ENCODE assay signal across 8 mouse cellular contexts in genomic region chr1:172207111-172207584, GRCm38 (mm10). TPM values are rescaled to one million over a fixed set of nuclear protein-coding genes. Genes with fewer than 3 reads are reported as not detected.
A peak's percentile ranks its signal among the peaks of the same experiment; 100 is the strongest.
DNase-seq lines count a peak whose midpoint lies in the region; ATAC-seq and TF ChIP-seq lines count a peak whose summit lies in the region.

No protein-coding gene starts in this region.

- intact Hi-C loops in heart, postnatal 25 days (cut with DNase I) = loop anchor here (1.0 kb wide), 1 partner anchor 10 kb away; no protein-coding TSS in a partner anchor

- peak; percentile 3; the same call in 1 of the 2 replicates for ATAC-seq in hindbrain, embryonic 14.5 days (ENCODE audit: low FRiP score)
- peak; percentile 49 for ATAC-seq in megakaryocyte progenitor cell, adult 5-6 weeks (replicated peaks; ENCODE audit: poor library complexity)

- peak overlapping the region; percentile 98 for H3K9ac ChIP-seq in hindbrain, embryonic 14.5 days

- no peak for TF ChIP-seq POLR2A in thymus, adult 2 months (IDR thresholded peaks at IDR 0.05; ENCODE audit: control insufficient read depth, extremely low read depth, insufficient read depth, low read length, poor library complexity)

- H3K9me3 ChIP-seq in embryonic facial prominence, embryonic 10.5 days = no peaks in the 10 kb centered on the region
- no peaks in the 10 kb centered on the region for H3K9me3 ChIP-seq in hindbrain, embryonic 14.5 days (ENCODE audit: control insufficient read depth, low read length)

- peak; percentile 94 for DNase-seq in heart, adult 11 months
- no peak for DNase-seq in heart, postnatal 25 days (ENCODE audit: low spot score)
- DNase-seq in A20 (ENCODE audit: low read depth, low spot score) = peak; percentile 76
- DNase-seq in embryonic facial prominence, embryonic 10.5 days (ENCODE audit: low spot score) = no peak
- no peak for DNase-seq in hindbrain, embryonic 14.5 days (ENCODE audit: low spot score)
- DNase-seq in spleen, postnatal 14 days (ENCODE audit: low spot score in 2 of 2) = no peak
- no peak for DNase-seq in thymus, adult 2 months

- peaks cover 1% of the 10 kb centered on the region; the same call in 1 of the 2 replicates for H3K36me3 ChIP-seq in embryonic facial prominence, embryonic 10.5 days (replicated peaks)
- H3K36me3 ChIP-seq in hindbrain, embryonic 14.5 days (replicated peaks; ENCODE audit: control insufficient read depth, insufficient read depth) = no peaks in the 10 kb centered on the region
- no peaks in the 10 kb centered on the region for H3K36me3 ChIP-seq in thymus, adult 2 months (ENCODE audit: control insufficient read depth, insufficient read depth, low read length)

- 30% methylated on average over 7 of the region's 7 CpGs for WGBS in embryonic facial prominence, embryonic 10.5 days
- 10% methylated on average over 7 of the region's 7 CpGs for WGBS in hindbrain, embryonic 14.5 days
- 52% methylated on average over 7 of the region's 7 CpGs for WGBS in thymus, adult 2 months

- TF ChIP-seq CTCF in thymus, adult 2 months (IDR thresholded peaks at IDR 0.05; ENCODE audit: borderline replicate concordance, control insufficient read depth, extremely low read depth, insufficient read depth, low read length, poor library complexity) = no peak

- peaks cover 59% of the 10 kb centered on the region for H3K4me1 ChIP-seq in embryonic facial prominence, embryonic 10.5 days
- peaks cover 47% of the 10 kb centered on the region for H3K4me1 ChIP-seq in hindbrain, embryonic 14.5 days (replicated peaks; ENCODE audit: control insufficient read depth, insufficient read depth, low read length)
- H3K4me1 ChIP-seq in thymus, adult 2 months (replicated peaks; ENCODE audit: control insufficient read depth, insufficient read depth, low read length) = peaks cover 12% of the 10 kb centered on the region

- H3K27ac ChIP-seq in embryonic facial prominence, embryonic 10.5 days (replicated peaks) = peak overlapping the region; percentile 93
- H3K27ac ChIP-seq in hindbrain, embryonic 14.5 days = peak overlapping the region; percentile 97
- no peak overlapping the region for H3K27ac ChIP-seq in thymus, adult 2 months (ENCODE audit: control insufficient read depth, insufficient read depth, low read length)

- no peaks in the 10 kb centered on the region for H3K27me3 ChIP-seq in embryonic facial prominence, embryonic 10.5 days (replicated peaks; ENCODE audit: low read depth, poor library complexity, severe bottlenecking)
- H3K27me3 ChIP-seq in hindbrain, embryonic 14.5 days (ENCODE audit: control insufficient read depth, insufficient read depth, low read length) = no peaks in the 10 kb centered on the region
- H3K27me3 ChIP-seq in thymus, adult 2 months (ENCODE audit: control insufficient read depth, insufficient read depth, low read length) = no peaks in the 10 kb centered on the region

- H3K4me3 ChIP-seq in embryonic facial prominence, embryonic 10.5 days = peak overlapping the region; percentile 82
- H3K4me3 ChIP-seq in hindbrain, embryonic 14.5 days (replicated peaks; ENCODE audit: low read length) = peak overlapping the region; percentile 88
- no peak overlapping the region for H3K4me3 ChIP-seq in thymus, adult 2 months (ENCODE audit: control insufficient read depth, insufficient read depth, low read length)

- peak overlapping the region; percentile 94 for H3K4me2 ChIP-seq in hindbrain, embryonic 14.5 days (replicated peaks)

RNA-seq across cellular contexts. Expression of gene Pea15a, which starts 0.5 kb away (rescaled TPM):
- 10 to 100 TPM; 65.8 to 70.5 TPM for total RNA-seq in heart, postnatal 25 days (2021)
- polyA plus RNA-seq in embryonic facial prominence, embryonic 10.5 days (2016; fragmentation: Nextera tagmentation; extraction: Ambion mirVana) = 123 and 138 TPM in 2 replicates
- polyA plus RNA-seq in hindbrain, embryonic 14.5 days (2014; fragmentation: Nextera tagmentation; extraction: Ambion mirVana) = 363 and 428 TPM in 2 replicates
- 3.1 and 4.9 TPM in 2 replicates for total RNA-seq in megakaryocyte progenitor cell, adult 5-6 weeks (2015)
- total RNA-seq in megakaryocyte progenitor cell, adult 5-6 weeks (2017) = 2.2 and 2.6 TPM in 2 replicates
- polyA plus RNA-seq in thymus, adult 2 months (2012; rRNA removed) = 28.4 and 38.8 TPM in 2 replicates

RNA-seq across cellular contexts. Expression of gene Casq1, which starts 12.5 kb away (rescaled TPM):
- 10 to 100 TPM; 12.6 to 18.0 TPM for total RNA-seq in heart, postnatal 25 days (2021)
- 1.6 TPM in 2 replicates for polyA plus RNA-seq in embryonic facial prominence, embryonic 10.5 days (2016; fragmentation: Nextera tagmentation; extraction: Ambion mirVana)
- 1.4 and 2.2 TPM in 2 replicates for polyA plus RNA-seq in hindbrain, embryonic 14.5 days (2014; fragmentation: Nextera tagmentation; extraction: Ambion mirVana)
- total RNA-seq in megakaryocyte progenitor cell, adult 5-6 weeks (2015) = not detected in 2 replicates
- total RNA-seq in megakaryocyte progenitor cell, adult 5-6 weeks (2017) = not detected in 2 replicates
- 0.54 and 1.4 TPM in 2 replicates for polyA plus RNA-seq in thymus, adult 2 months (2012; rRNA removed)

RNA-seq across cellular contexts. Expression of gene Atp1a4, which starts 51.1 kb away (rescaled TPM):
- total RNA-seq in heart, postnatal 25 days (2021) = not detected
- polyA plus RNA-seq in embryonic facial prominence, embryonic 10.5 days (2016; fragmentation: Nextera tagmentation; extraction: Ambion mirVana) = not detected in 2 replicates
- polyA plus RNA-seq in hindbrain, embryonic 14.5 days (2014; fragmentation: Nextera tagmentation; extraction: Ambion mirVana) = 0.15 TPM in 1 of 2 replicates, not detected in the other
- total RNA-seq in megakaryocyte progenitor cell, adult 5-6 weeks (2015) = not detected in 2 replicates
- total RNA-seq in megakaryocyte progenitor cell, adult 5-6 weeks (2017) = not detected in 2 replicates
- polyA plus RNA-seq in thymus, adult 2 months (2012; rRNA removed) = 0.07 TPM in 1 of 2 replicates, not detected in the other

RNA-seq across cellular contexts. Expression of gene Igsf8, which starts 54.3 kb away (rescaled TPM):
- total RNA-seq in heart, postnatal 25 days (2021) = 10 to 100 TPM in 1 of 2 experiments, 1 to 10 TPM in 1; 9.3 to 15.2 TPM
- 33.7 and 39.5 TPM in 2 replicates for polyA plus RNA-seq in embryonic facial prominence, embryonic 10.5 days (2016; fragmentation: Nextera tagmentation; extraction: Ambion mirVana)
- polyA plus RNA-seq in hindbrain, embryonic 14.5 days (2014; fragmentation: Nextera tagmentation; extraction: Ambion mirVana) = 64.7 and 69.0 TPM in 2 replicates
- total RNA-seq in megakaryocyte progenitor cell, adult 5-6 weeks (2015) = 28.8 and 29.7 TPM in 2 replicates
- 25.5 and 30.6 TPM in 2 replicates for total RNA-seq in megakaryocyte progenitor cell, adult 5-6 weeks (2017)
- polyA plus RNA-seq in thymus, adult 2 months (2012; rRNA removed) = 159 and 162 TPM in 2 replicates

RNA-seq across cellular contexts. Expression of gene Dcaf8, which starts 59.3 kb away (rescaled TPM):
- total RNA-seq in heart, postnatal 25 days (2021) = 100 to 1,000 TPM; 109 to 114 TPM
- 130 and 141 TPM in 2 replicates for polyA plus RNA-seq in embryonic facial prominence, embryonic 10.5 days (2016; fragmentation: Nextera tagmentation; extraction: Ambion mirVana)
- 70.1 and 71.7 TPM in 2 replicates for polyA plus RNA-seq in hindbrain, embryonic 14.5 days (2014; fragmentation: Nextera tagmentation; extraction: Ambion mirVana)
- total RNA-seq in megakaryocyte progenitor cell, adult 5-6 weeks (2015) = 26.0 and 46.0 TPM in 2 replicates
- 93.6 and 140 TPM in 2 replicates for total RNA-seq in megakaryocyte progenitor cell, adult 5-6 weeks (2017)
- polyA plus RNA-seq in thymus, adult 2 months (2012; rRNA removed) = 79.7 and 81.0 TPM in 2 replicates

Comparison
In these comparisons a context has a peak if more than half of its experiments do, and no peak if none do; other contexts are left out.
1. DNase-seq: peak in heart, adult 11 months (single experiment) and A20 (single experiment); none in heart, postnatal 25 days (single experiment), embryonic facial prominence, embryonic 10.5 days (single experiment), hindbrain, embryonic 14.5 days (single experiment), spleen, postnatal 14 days (0 of 2) and thymus, adult 2 months (single experiment).